Mouse (Mus musculus) kidney, adult 18-20 months (tissue): ENCODE results near the gene Mcur1.
A peak's percentile ranks its signal among the peaks of the same experiment; 100 is the strongest.

ENCODE experiments used
- DNase-seq: peaks from one replicate; pipeline ENCODE4 v3.0.0; 2021

Gene Mcur1

DNA sequence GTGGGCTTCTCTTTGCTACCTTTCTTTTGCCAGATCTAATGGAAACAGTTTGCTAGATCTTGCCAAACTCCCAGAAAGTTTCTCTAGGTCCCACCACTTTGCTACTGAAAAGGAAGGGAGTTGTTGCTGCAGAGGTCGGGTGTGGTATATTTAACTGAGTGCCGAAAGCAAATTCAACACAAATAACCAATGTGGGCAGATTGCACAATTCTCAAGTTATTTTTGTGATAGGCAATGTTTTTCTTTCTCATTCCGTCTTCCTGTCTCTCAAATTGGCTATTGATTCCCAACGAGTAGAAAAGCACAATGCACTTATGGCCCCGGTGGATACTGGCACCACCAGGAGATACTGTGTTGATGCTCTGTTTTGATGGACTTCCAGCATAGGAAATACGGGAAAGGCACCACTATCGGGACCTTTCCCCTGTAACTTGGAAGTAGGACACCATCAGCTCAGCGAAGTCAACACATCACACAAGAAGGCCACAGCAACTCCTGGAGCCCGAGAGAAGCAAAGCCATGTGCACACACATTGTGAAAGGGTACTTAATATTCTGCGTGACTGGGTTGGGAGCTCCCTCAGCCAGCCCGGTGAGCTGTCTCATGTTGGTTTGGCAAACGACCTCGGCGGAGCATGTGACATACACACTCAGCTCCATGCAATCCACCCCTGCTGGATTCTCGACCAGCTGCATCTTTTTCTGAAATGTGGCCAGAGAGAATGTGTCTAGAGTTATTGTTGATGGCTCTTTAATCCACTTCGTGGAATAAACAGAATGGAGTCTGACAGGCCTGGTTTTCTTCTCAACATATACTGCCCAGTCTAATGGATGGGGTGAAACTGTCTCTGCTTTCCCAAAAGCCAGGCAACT is 35.3 kb downstream of the Mcur1 start:
- no peak for DNase-seq

DNA sequence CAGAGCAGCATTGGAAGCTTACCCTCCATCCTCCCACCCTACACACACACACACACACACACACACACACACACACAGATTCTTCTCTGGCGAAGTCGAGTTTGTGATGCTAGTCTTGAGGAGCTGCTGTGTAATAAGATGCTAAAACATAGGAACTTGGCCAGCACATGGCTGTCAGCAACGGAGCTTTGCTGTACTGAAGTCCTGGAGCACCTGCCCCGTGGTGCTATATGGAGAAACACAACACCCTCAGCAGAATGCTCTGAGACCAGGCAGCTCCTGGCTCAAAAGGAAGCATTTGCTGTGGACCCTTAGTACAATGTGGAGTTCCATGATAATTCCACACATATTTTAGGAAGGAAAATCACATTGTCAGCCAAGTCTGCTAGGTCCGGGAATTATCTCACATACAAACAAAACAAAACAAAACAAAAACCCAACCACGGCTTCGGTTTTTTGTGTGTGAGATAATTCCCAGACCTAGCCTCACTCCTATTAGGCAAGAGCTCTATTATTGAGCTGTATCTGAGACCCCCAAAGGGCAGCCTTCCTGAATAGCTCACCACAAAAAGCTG is 36.0 kb downstream of the Mcur1 start:
- DNase-seq: no peak

- no peak for DNase-seq
Measured at GRCm38 (mm10) chr13:43521940-43522339, 38.1 kb downstream of the Mcur1 start.

- no peak for DNase-seq
Measured at GRCm38 (mm10) chr13:43519251-43519650, 40.7 kb downstream of the Mcur1 start.

DNA sequence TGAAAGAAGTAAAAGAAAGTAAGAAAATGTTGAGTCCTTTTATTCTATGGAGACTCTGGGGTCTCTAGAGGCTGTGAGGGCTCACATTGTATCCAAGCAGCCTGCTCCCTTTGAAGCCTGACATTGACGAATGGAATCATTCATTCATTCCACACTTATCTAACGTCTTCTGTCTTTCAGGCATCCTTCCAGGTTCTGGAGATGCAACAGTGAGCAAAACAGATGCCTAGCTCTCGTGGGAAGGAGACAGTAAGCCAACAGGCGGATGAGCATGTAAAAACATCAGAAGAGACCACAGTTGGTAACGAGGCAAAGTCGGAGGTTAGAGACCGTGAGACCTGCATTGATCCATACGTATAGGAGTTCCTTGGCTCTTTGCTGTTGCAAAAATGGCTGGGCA is 42.6 kb downstream of the Mcur1 start:
- no peak for DNase-seq

DNA sequence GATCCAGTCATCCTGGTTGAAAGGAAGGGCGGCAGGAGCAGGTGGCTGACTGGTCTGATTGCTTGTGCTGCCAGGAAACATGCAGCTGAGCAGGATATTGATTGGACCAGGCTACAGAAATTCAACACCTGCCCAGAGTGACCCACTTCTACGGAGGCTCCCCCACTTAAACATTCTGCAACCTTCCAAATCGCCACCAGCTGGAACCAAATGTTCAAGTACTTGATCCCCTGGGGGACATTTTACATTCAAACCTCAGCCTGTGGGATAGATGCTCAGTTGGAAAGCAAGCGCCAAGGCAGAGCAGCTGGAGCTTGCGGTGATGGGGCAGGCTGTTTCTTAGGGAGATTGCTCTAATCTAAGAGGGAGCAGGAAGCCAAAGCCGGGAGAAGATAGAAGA is 43.1 kb downstream of the Mcur1 start:
- DNase-seq: no peak

DNA sequence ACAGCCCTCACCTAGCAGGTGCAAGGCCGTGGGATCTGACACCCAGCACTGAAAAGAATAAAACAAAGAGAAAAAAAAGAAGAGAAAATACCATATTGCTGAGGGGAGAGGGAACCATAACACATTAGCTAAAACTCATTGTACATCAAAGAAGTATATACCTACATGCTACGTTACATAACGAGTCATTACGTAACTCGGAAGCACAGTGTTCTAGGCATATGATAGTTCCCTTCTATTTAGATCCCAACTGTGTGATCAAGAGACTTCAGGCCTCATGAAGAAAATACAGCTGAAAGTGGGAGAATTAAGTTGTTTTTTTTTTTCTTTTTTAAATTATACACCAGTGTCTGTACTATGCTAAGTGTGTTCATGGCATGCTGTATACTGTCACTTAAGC is 43.9 kb downstream of the Mcur1 start:
- DNase-seq: no peak

DNA sequence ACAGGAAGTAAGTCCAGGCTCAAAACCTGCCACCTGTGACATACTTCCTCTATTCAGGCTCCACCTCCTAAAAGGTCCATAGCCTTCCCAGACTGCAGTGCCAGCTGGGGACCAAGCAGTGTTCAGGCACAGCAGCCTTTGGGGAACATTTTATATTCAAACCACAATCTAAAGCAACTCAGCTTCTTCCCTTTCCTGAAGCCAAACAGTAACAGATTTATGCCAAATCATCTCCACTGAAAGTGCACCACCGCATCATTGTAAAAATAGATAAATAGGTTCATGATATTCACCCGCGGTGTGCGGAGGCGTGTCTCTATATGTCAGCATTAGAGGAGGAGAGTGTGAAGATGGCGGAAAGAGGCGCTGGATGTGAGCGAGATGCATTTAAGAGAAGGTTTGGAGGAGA is 45.0 kb downstream of the Mcur1 start:
- DNase-seq: no peak

DNA sequence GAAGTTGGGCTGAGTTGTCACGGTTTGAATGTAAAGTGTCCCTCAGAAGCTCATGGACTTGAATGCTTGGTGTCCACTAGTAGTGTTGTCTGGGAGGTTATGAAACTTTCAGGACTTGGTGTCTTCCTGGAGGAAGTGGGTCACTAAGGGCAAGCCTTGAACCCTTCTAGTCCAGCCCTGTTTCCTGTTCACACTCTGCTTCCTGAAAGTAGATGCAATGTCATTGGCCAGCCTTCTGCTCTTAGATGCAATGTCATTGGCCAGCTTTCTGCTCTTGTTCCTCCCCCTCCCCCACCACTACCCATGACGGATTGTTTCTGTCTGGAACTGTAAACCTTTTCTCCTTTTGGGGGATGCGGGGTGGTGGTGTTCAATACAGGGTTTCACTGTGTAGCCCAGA is 47.3 kb downstream of the Mcur1 start:
- no peak for DNase-seq

DNA sequence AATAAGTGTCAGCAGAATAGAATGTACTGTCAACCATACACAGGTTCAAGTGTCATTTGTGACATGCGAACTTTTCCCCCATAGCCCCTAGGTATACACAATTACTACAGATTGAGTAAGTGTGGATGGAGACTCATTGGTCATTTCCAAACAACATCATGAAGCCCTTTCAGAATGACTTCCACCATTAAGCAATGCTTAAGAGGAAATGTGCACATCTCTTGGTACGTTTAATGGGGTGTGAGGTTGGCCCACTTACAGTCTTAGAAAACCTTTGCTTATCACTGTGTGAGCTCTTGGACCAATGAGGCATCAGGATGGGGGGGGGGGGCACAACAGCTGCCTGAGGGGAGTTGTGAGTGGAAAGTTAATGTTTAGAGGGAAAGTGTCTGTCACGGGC is 54.2 kb downstream of the Mcur1 start:
- DNase-seq: no peak

GRCm38 (mm10) chr13:43503395-43503850 is 56.6 kb downstream of the Mcur1 start:
- peak; percentile 37 for DNase-seq

GRCm38 (mm10) chr13:43501601-43502000 is 58.4 kb downstream of the Mcur1 start:
- no peak for DNase-seq

DNA sequence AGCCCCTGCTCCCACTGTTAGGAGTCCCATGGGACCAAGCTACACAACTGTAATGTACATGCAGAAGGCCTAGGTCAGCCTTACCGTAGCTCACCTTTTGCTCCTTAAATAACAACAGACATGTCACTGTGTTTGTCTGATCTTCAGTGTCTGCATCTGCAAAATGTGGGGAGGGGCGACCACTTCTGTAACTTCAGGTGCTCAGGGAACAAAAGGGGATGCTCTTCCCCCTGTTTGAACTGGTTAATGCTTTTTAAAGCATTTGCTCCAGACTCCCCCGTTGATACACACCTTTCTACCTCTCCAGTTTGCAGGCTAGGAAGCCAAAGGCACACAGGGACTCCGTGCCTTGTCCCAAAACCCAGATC is 59.5 kb downstream of the Mcur1 start:
- no peak for DNase-seq

DNA sequence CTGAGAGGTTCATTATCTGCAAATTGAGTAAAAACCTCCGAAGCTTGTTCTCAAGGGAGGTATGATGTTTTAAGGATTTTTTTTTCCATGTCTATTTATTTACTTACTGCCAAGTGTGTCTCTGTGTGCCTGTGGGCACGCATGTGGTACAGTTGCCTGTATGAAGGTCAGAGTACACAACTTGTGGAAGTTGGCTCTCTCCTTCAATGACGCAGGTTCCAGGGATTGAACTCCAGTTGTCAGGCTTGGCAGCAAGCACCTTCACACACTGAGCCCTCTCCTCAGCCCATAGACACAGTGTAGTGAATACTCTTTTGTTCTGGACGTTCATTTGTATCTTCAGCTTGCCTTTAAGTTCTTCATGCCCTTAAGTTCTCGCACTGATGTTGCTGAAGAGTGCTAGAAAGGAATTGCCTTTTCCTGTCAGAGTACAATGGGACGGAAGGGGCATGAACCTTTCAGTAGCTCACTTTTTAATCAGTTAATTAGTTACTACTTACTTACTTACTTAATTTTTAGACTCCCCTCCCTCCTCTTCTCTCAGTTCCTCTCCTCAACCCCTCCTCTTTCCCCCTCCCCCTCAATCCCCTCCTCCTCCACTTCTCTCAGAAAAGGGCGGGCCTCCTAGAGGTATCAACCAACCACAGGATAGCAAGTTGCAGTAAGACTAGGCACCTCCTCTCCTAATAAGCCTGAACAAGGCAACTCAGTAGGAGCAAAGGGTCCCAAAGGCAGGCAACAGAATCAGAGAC is 60.1 kb downstream of the Mcur1 start:
- DNase-seq: peak; percentile 26

DNA sequence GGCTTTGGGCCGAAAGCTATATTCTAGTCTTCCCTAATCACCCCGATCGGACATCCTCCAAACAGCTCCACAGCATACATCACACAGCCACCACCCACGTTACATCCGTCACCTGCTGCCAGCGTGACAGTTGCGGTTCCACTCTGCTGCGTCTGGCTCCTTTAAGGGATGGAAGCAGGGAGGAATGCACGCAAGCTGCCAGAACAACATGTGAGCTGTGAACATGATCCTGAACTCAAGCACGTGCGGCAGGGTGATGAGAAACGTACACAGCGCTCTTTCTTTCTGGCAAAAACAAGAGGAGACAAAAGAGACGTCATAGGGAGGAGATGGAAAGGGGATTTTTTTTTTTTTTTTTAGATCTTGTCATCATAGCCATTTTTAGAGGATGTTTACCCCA is 61.1 kb downstream of the Mcur1 start:
- DNase-seq: peak; percentile 59

DNA sequence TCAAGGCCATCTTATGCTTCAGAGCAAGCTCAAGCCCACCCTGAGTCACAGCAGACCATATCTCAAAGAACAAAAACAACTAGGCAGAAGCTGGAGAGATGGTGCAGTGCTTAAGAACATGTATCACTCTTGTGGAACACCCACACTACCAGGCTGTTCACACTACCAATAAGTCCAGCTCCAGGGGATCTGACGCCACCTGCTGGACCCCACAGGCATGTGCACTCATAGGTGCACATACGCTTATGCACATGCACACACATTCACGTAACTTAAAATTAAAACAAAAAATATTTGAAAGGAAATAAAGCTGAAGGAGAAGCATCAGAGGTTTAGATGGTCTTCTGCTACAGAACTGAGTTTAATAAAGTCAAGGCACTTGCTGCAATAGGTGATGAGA is 62.2 kb downstream of the Mcur1 start:
- no peak for DNase-seq

- no peak for DNase-seq
Measured at GRCm38 (mm10) chr13:43496660-43497059, 63.3 kb downstream of the Mcur1 start.

DNA sequence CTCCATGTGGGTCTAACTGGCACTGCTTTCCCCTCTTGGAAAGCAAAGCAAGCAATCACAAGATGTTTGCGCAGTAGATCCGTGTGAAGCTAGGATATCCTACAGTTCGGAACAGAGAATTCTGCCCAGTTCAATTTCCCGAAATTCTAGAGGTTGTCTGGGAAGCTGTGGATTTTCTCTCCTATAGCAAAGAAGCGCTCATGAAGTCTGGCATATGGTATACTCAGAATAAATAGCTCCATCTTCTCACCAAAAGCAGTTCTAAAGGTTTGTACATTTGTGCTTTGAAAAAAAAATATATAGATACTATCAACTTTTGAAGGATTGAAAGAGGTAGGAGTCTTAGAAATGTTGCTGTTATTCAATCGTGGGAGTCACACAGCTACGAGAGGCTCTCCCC is 64.3 kb downstream of the Mcur1 start:
- DNase-seq: no peak

- DNase-seq: no peak
Measured at GRCm38 (mm10) chr13:43493725-43494124, 66.3 kb downstream of the Mcur1 start.

- DNase-seq: no peak
Measured at GRCm38 (mm10) chr13:43493058-43493481, 66.9 kb downstream of the Mcur1 start.
